Mouse (Mus musculus): Measurements from ENCODE around the gene Ankrd63.

The Ankrd63 gene

GRCm38 (mm10) chr2:118726873-118727272 lies 23.1 kb upstream of the Ankrd63 start:
- DNase-seq (ENCODE audit: low read depth): no peak

- no peak for DNase-seq (ENCODE audit: low read depth)
These were observed 21.7 kb upstream of the Ankrd63 start for GRCm38 (mm10) chr2:118725511-118725910.

GRCm38 (mm10) chr2:118723693-118724486 lies 20.1 kb upstream of the Ankrd63 start:
- DNase-seq (ENCODE audit: low read depth): no peak

GRCm38 (mm10) chr2:118716677-118717076 lies 12.9 kb upstream of the Ankrd63 start:
- DNase-seq (ENCODE audit: low read depth): no peak

GRCm38 (mm10) chr2:118714230-118714629 lies 10.5 kb upstream of the Ankrd63 start:
- DNase-seq (ENCODE audit: low read depth): no peak

- no peak for DNase-seq (ENCODE audit: low read depth)
These were observed 9.9 kb upstream of the Ankrd63 start for GRCm38 (mm10) chr2:118713631-118714030.

- DNase-seq (ENCODE audit: low read depth): peak; percentile 43
These were observed 7.3 kb upstream of the Ankrd63 start for GRCm38 (mm10) chr2:118711038-118711494.

- no peak for DNase-seq (ENCODE audit: low read depth)
These were observed 6.0 kb upstream of the Ankrd63 start for GRCm38 (mm10) chr2:118709655-118710221.

- DNase-seq (ENCODE audit: low read depth): no peak
These were observed 4.7 kb upstream of the Ankrd63 start for GRCm38 (mm10) chr2:118708472-118708871.

- peak; percentile 29 for DNase-seq (ENCODE audit: low read depth)
These were observed 2.7 kb upstream of the Ankrd63 start for GRCm38 (mm10) chr2:118706436-118706835.

GRCm38 (mm10) chr2:118702883-118703761 lies 641 bp downstream of the Ankrd63 start:
- peak; percentile 50 for DNase-seq (ENCODE audit: low read depth)

GRCm38 (mm10) chr2:118701971-118702882 lies 1.5 kb downstream of the Ankrd63 start:
- peak; percentile 34 for DNase-seq (ENCODE audit: low read depth)

- DNase-seq (ENCODE audit: low read depth): no peak
These were observed 2.6 kb downstream of the Ankrd63 start for GRCm38 (mm10) chr2:118701161-118701560.

GRCm38 (mm10) chr2:118700179-118701062 lies 3.3 kb downstream of the Ankrd63 start:
- peak; percentile 86 for DNase-seq (ENCODE audit: low read depth)

GRCm38 (mm10) chr2:118697955-118698354 lies 5.8 kb downstream of the Ankrd63 start:
- DNase-seq (ENCODE audit: low read depth): no peak

GRCm38 (mm10) chr2:118697311-118697877 lies 6.4 kb downstream of the Ankrd63 start:
- DNase-seq (ENCODE audit: low read depth): no peak

- DNase-seq (ENCODE audit: low read depth): peak; percentile 45
These were observed 7.1 kb downstream of the Ankrd63 start for GRCm38 (mm10) chr2:118696451-118697308.

GRCm38 (mm10) chr2:118695677-118696232 lies 8.0 kb downstream of the Ankrd63 start:
- peak; percentile 87 for DNase-seq (ENCODE audit: low read depth)

Data from naive thymus-derived CD4-positive, alpha-beta T cell, adult 2 months (primary cell).